In genomic region chr16:49378917-49379473, GRCm38 (mm10) we compare ENCODE assay signal across 13 mouse cellular contexts.
"Had no signal": no experiment of that assay in that cellular context is flagged by ENCODE, and none has a peak within 500 bp of the region (broad histone marks: within the 10 kb centered on the region; RNA-seq: fewer than 3 reads in every experiment).

No protein-coding gene starts in this region.

- H3K9ac ChIP-seq: liver, embryonic 15.5 days; neural tube, embryonic 12.5 days had no signal

- H3K9me3 ChIP-seq: limb, embryonic 10.5 days; liver, embryonic 15.5 days; neural tube, embryonic 12.5 days had no signal

- H3K4me2 ChIP-seq: liver, embryonic 11.5 days; liver, embryonic 15.5 days; neural tube, embryonic 12.5 days had no signal

- ATAC-seq: lung, postnatal 0 days had no signal

- H3K36me3 ChIP-seq: limb, embryonic 10.5 days; liver, embryonic 15.5 days; neural tube, embryonic 12.5 days had no signal

- DNase-seq: kidney, adult 18-20 months; kidney, postnatal 10 days; kidney, postnatal 4 days; lung, adult 2 months; lung, postnatal 36 days; right cerebral cortex, postnatal 14 days; thymus, postnatal 36 days had no signal

- H3K27me3 ChIP-seq: liver, embryonic 15.5 days; neural tube, embryonic 12.5 days had no signal

- H3K4me1 ChIP-seq: limb, embryonic 10.5 days; liver, embryonic 15.5 days; neural tube, embryonic 12.5 days had no signal

- H3K27ac ChIP-seq: layer of hippocampus, adult 2 months; limb, embryonic 10.5 days; liver, embryonic 15.5 days; neural tube, embryonic 12.5 days had no signal

- H3K4me3 ChIP-seq: layer of hippocampus, adult 2 months; limb, embryonic 10.5 days; liver, embryonic 15.5 days; neural tube, embryonic 12.5 days had no signal
